Mouse (Mus musculus) G1E (cell line): ENCODE measurements around the gene Castor2.

ENCODE experiments used
- CTCF ChIP-seq: IDR thresholded peaks from 2 replicates; pipeline ENCODE4 v1.5.1; 2012; ENCODE audit warnings: low read depth, low read length, inconsistent platforms, mixed read lengths
- GATA1 ChIP-seq: IDR thresholded peaks from 2 replicates; pipeline ENCODE4 v1.6.1; 2012; ENCODE audit warnings: borderline replicate concordance, low read length, inconsistent platforms, mixed read lengths
- GATA2 ChIP-seq: IDR thresholded peaks from 2 replicates; pipeline ENCODE4 v1.6.1; 2012; ENCODE audit warnings: low read depth, low read length, inconsistent platforms, borderline replicate concordance
- POLR2AphosphoS5 ChIP-seq: IDR thresholded peaks from 2 replicates; pipeline ENCODE4 v1.6.1; 2012; ENCODE audit warnings: low read depth, low read length, inconsistent platforms; ENCODE audit not compliant: insufficient replicate concordance
- TAL1 ChIP-seq: conservative IDR thresholded peaks from 2 replicates; pipeline ENCODE4 v1.6.1; 2012; ENCODE audit warnings: low read depth, low read length, inconsistent platforms, mixed read lengths

DNA sequence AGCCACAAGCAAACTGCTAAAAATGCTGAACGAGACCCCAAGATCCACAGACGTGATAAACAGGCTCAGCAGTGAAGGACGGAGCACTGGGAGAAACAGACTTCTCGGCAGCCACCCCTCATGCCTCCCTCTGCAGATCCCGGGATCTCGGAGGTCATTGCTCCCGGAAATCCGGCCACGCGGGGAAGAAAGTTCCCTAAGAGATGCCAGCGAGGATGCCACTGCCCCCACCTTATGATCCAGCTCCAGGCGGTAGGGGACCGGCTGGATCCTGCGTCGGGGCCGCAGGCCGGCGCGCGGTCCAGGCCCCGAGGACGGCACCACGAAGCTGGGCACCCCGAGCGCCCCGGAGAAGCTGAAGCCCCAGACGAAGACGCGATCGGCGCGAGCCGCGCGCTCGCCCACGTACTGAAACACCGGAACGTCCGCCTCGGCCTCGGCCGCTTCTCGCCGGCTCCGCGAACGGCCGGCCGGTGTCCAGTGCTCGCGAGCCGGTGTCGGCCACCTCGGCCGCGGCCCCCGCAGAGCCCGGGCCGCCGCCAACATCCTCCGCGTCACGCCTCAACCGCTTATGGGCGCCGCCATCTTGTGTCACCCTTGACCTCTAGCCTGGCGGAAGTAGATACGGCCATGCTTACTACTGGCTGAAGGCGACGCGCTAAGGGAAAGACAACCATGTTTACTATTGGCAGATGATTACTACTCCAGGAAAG is 76.8 kb downstream of the Castor2 start, which contains the start of gene Rcc1l:
- no peak for TF ChIP-seq CTCF
- no peak for TF ChIP-seq GATA1
- TF ChIP-seq TAL1 = no peak
- no peak for TF ChIP-seq GATA2
- TF ChIP-seq POLR2AphosphoS5 = no peak
